Mouse (Mus musculus) liver, embryonic 14.5 days (tissue): ENCODE measurements around the gene Sf3b1. TPM values are rescaled to one million over a fixed set of nuclear protein-coding genes. Genes with fewer than 3 reads are reported as not detected.
"Not testable (repeated sequence)": the region's sequence is repeated elsewhere in the genome, so short reads cannot be mapped to it uniquely, and the experiment has no call there.

Experiments used
- ATAC-seq: fragments of 200-750 bp; cut with Nextera tagmentation; 2 replicates; pipeline ENCODE4 v1.8.0; 2017; ENCODE audit warnings: moderate number of reproducible peaks, mild to moderate bottlenecking, moderate library complexity; ENCODE audit not compliant: insufficient read depth
- DNase-seq, 3 experiments: peaks; one replicate each; pipeline ENCODE4 v3.0.0-alpha.2; 2012 to 2013; ENCODE audit warnings: low read depth in 3 of 3, low spot score in 3 of 3
- H3K27ac ChIP-seq: fragments of 300-500 bp; sonication (generic); 2 replicates; pipeline ENCODE4 v1.5.1; 2014; ENCODE audit warnings: moderate library complexity, mild to moderate bottlenecking, control low read depth, inconsistent platforms
- H3K27me3 ChIP-seq: fragments of 300-500 bp; sonication (generic); 2 replicates; pipeline ENCODE4 v1.6.1; 2014; ENCODE audit warnings: mild to moderate bottlenecking, low read length, moderate library complexity; ENCODE audit not compliant: control insufficient read depth, insufficient read depth
- H3K36me3 ChIP-seq: fragments of 300-500 bp; sonication (generic); replicated peaks from 2 replicates; pipeline ENCODE4 v1.6.1; 2014; ENCODE audit warnings: low read depth; ENCODE audit not compliant: control insufficient read depth, insufficient read depth
- H3K4me1 ChIP-seq, 2 experiments: fragments of 200-500 bp in 1 of 2; fragments of 300-500 bp in 1 of 2; sonication (generic) in 1 of 2; replicated peaks; 2 replicates each; pipeline ENCODE4 v1.6.1; 2012 to 2014; ENCODE audit warnings: antibody characterized with exemption in 1 of 2, inconsistent platforms in 1 of 2, low read length in 1 of 2; ENCODE audit not compliant: control insufficient read depth in 2 of 2, insufficient read depth in 2 of 2
- H3K4me2 ChIP-seq: fragments of 300-500 bp; sonication (generic); 2 replicates; pipeline ENCODE4 v1.6.1; 2014; ENCODE audit warnings: low read depth, mild to moderate bottlenecking, control low read depth, moderate library complexity
- H3K4me3 ChIP-seq, 2 experiments: fragments of 200-500 bp in 1 of 2; fragments of 300-500 bp in 1 of 2; sonication (generic) in 1 of 2; 2 replicates each; pipeline ENCODE4 v1.5.1; 2012 to 2014; ENCODE audit warnings: low read depth in 2 of 2, low read length in 2 of 2, mild to moderate bottlenecking in 2 of 2, control low read depth in 1 of 2, inconsistent platforms in 1 of 2, moderate library complexity in 1 of 2; ENCODE audit not compliant: insufficient read depth in 1 of 2
- H3K9ac ChIP-seq: fragments of 300-500 bp; sonication (generic); replicated peaks from 2 replicates; pipeline ENCODE4 v1.6.1; 2014; ENCODE audit warnings: mild to moderate bottlenecking, control low read depth, moderate library complexity
- H3K9me3 ChIP-seq: fragments of 300-500 bp; sonication (generic); 2 replicates; pipeline ENCODE4 v1.6.1; 2016; ENCODE audit warnings: low read length, mixed read lengths; ENCODE audit not compliant: control insufficient read depth
- CTCF ChIP-seq: IDR thresholded peaks from 2 replicates; pipeline ENCODE4 v1.5.1; 2016; ENCODE audit warnings: antibody characterized with exemption, low read depth, control low read depth
- EP300 ChIP-seq: IDR thresholded peaks from 2 replicates; pipeline ENCODE4 v1.6.1; 2016; ENCODE audit warnings: antibody characterized with exemption, low read depth
- WGBS: fragments of 180-500 bp; shearing (Covaris S2); extraction: QIAGEN DNeasy Blood & Tissue Kit; methylation state at CpG from one replicate; pipeline ENCODE4 v1.1.7; 2014; ENCODE audit not compliant: insufficient replicate concordance; 5-methylcytosine and 5-hydroxymethylcytosine counted together
- polyA plus RNA-seq, 2 experiments: library from polyadenylated mRNA; depleted of rRNA in 1 of 2; stranded (reverse) in 1 of 2; unstranded in 1 of 2; fragments of >200 nt; fragmentation: Nextera tagmentation in 1 of 2; extraction: Ambion mirVana in 1 of 2; gene quantifications; 2 replicates each; pipeline versions ENCODE4 v1.2.1 to v1.2.3; 2012 to 2014

The Sf3b1 gene
- polyA plus RNA-seq, 2 experiments: 45.0 to 122 TPM

DNA sequence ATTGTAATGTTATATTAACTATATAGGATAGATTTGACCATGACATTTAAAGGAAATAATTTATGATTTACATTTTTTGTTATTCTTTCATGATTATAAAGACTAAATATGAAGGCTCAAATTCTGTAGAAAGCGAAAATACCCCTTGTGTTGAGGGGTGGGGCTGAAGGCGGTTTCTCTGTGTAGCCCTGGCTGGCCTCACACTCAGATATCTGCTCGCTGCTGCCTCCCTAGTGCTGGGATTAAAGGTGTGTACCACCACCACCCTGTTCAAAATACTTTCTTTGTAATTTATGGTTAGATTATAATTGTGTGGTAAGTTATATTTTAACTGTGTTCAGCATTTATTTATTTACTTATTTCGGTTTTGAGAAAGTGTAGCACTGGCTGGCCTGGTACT lies 34.5 kb upstream of the Sf3b1 start:
- Histone ChIP-seq H3K36me3 (peaks cover 22% of the 10 kb centered on the region), H3K27me3 (no peaks in the 10 kb centered on the region), H3K27ac (no peak overlapping the region), H3K9me3 (no peaks in the 10 kb centered on the region), H3K4me1 (peaks cover 12 to 15% of the 10 kb centered on the region in 2 experiments), H3K9ac (no peak overlapping the region), H3K4me3 (no peak overlapping the region), H3K4me2 (no peak overlapping the region)
- ATAC-seq (no peak), DNase-seq (no peak)
- WGBS: 55% methylated on average over 4 of the region's 4 CpGs
- TF ChIP-seq EP300 (no peak), CTCF (peak; percentile 14; the same call in 1 of the 2 replicates)

DNA sequence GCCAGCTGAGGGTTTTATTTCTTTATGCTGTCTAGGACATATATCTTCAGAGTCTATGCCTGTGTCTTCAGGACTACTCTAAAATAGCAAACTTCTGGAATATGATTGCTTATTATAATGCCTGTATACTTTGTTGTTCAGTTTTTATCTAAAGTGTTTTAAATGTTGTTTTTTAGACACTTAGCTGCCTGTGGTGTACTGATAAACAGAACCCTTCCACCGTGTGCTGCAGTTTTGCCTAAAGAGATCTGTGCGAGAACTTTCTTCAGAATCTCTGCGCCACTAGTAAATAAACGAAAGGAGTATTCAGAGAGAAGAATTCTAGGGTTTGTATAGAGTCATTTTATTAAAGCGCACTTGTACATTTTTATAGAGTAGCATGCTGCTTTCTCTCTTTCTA lies 33.8 kb upstream of the Sf3b1 start:
- Histone ChIP-seq H3K9ac (peak overlapping the region; percentile 2; the same call in 1 of the 2 replicates), H3K4me2 (peak overlapping the region; percentile 26; the same call in 1 of the 2 replicates), H3K27ac (peak overlapping the region; percentile 44), H3K9me3 (no peaks in the 10 kb centered on the region), H3K4me3 (no peak overlapping the region), H3K4me1 (peaks cover 12 to 15% of the 10 kb centered on the region in 2 experiments), H3K36me3 (peaks cover 17% of the 10 kb centered on the region), H3K27me3 (no peaks in the 10 kb centered on the region)
- WGBS: 41% methylated on average over 5 of the region's 5 CpGs
- ATAC-seq (no peak; the same call in 1 of the 2 replicates), DNase-seq (peak in 1 of 3 experiments; percentile 36)
- TF ChIP-seq EP300 (0 out of 2 replicates have a peak, but pooled peaks have one; percentile 8), CTCF (no peak)

DNA sequence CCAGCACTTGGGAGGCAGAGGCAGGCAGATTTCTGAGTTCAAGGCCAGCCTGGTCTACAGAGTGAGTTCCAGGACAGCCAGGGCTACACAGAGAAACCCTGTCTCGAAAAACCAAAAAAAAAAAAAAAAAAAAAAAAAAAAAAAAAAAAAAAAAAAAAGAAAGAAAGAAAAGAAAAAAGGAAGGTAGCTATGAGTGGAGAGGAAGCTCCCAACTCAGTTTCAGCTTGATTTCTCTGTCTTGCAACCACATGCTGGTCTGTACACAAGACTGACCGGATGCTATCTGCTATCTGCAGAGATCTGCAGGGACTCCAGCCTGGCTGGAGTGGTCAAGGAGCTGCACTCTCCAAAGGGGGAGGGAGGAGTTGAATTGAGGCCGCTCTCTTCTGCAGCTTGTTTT lies 31.1 kb upstream of the Sf3b1 start:
- H3K4me3 ChIP-seq, H3K27me3 ChIP-seq, DNase-seq, H3K9me3 ChIP-seq, H3K36me3 ChIP-seq, H3K9ac ChIP-seq, ATAC-seq, H3K4me2 ChIP-seq, H3K27ac ChIP-seq: not testable (repeated sequence)
- WGBS: 73% methylated on average over 2 of the region's 3 CpGs
- H3K4me1 ChIP-seq: peaks cover 16 to 20% of the 10 kb centered on the region in 2 experiments

DNA sequence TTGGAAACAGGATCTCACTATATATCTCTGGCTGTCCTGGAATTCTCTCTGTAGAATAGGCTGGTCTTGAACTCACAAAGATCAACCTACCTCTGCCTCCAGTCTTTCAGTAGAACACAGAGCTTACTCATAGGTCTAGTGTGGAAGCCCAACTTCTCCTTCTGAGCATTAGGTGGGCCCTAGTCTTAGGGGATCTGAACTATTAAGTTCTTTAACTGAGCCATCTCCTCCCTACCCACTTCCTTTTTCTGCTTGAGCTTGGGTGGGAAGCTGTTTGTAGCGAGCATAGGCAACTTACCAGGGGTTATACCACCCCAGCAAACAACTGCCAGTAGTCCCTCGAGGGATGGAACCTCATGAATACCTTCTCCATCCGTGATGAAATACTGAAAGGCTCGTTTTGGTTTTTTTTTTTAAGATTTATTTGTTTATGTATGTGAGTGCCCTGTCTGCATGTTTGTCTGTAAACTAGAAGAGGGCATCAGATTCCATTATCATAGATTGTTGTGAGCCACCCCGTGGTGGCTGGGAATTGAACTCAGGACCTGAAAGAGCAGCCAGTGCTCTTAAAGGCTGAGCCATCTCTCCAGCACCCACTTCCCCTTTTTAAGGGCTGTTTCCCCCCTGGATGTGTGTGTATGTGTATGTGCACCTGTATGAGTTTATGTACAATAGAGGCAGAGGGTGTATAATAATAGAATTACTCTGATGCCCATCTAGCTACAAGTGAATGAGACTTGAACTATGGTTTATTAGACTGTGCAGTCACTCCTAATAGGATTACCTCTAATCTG lies 28.2 kb upstream of the Sf3b1 start:
- H3K9ac ChIP-seq: no peak overlapping the region
- H3K27me3 ChIP-seq: no peaks in the 10 kb centered on the region
- 62% methylated on average over 5 of the region's 5 CpGs for WGBS
- H3K36me3 ChIP-seq: peaks cover 5% of the 10 kb centered on the region
- no peak for TF ChIP-seq EP300
- TF ChIP-seq CTCF: no peak
- no peak overlapping the region for H3K4me3 ChIP-seq
- peaks cover 6 to 17% of the 10 kb centered on the region in 2 experiments; a peak in 2 of 4 replicates for H3K4me1 ChIP-seq
- H3K9me3 ChIP-seq: no peaks in the 10 kb centered on the region
- no peak overlapping the region for H3K27ac ChIP-seq
- DNase-seq (no peak), ATAC-seq (no peak)
- no peak overlapping the region for H3K4me2 ChIP-seq

DNA sequence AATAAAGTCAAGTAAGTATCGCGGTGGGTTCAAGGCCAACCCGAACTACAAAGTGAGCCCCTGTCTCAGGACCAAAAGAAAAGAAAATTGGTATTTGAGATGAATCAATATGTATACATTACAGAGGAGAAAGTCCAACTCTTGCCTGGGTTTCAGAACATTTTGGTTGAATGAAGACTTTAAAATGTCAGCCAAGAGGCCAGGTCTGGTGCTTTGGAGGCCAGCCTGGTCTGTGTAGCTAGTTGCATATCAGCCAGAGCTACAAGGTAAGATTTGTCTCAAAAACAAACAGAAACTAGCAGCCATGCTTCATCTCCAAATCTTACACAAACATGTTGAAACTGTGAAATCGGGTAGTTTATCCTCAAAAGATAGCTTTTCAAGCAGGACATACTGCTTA lies 26.3 kb upstream of the Sf3b1 start:
- Histone ChIP-seq H3K36me3 (peaks cover 5% of the 10 kb centered on the region), H3K4me2 (peak overlapping the region; percentile 93), H3K27ac (peak overlapping the region; percentile 89), H3K27me3 (no peaks in the 10 kb centered on the region), H3K9ac (peak overlapping the region; percentile 85), H3K9me3 (no peaks in the 10 kb centered on the region), H3K4me3 (peak overlapping the region; percentile 81 to 85), H3K4me1 (peaks cover 4 to 10% of the 10 kb centered on the region in 2 experiments; a peak in 2 of 4 replicates)
- DNase-seq (no peak), ATAC-seq (no peak)
- TF ChIP-seq EP300 (no peak), CTCF (no peak)
- 55% methylated on average over 4 of the region's 4 CpGs for WGBS
